Mouse (Mus musculus) midbrain, embryonic 14.5 days (tissue): ENCODE results near the gene Msh2. TPM values are rescaled to one million over a fixed set of nuclear protein-coding genes. Genes with fewer than 3 reads are reported as not detected.
"Not testable (repeated sequence)": the region's sequence is repeated elsewhere in the genome, so short reads cannot be mapped to it uniquely, and the experiment has no call there.

Experiments
- ATAC-seq: fragments of 200-750 bp; cut with Nextera tagmentation; 2 replicates; pipeline ENCODE4 v1.8.0; 2017; ENCODE audit warnings: moderate number of reproducible peaks, moderate library complexity; ENCODE audit not compliant: low FRiP score, low TSS enrichment
- DNase-seq: peaks from one replicate; pipeline ENCODE4 v3.0.0-alpha.2; 2015
- H3K27ac ChIP-seq: fragments of 300-500 bp; sonication (generic); replicated peaks from 2 replicates; pipeline ENCODE4 v1.5.1; 2014; ENCODE audit warnings: mild to moderate bottlenecking, low read depth, low read length, moderate library complexity
- H3K27me3 ChIP-seq: fragments of 300-500 bp; sonication (generic); 2 replicates; pipeline ENCODE4 v1.6.1; 2014; ENCODE audit warnings: low read length, control low read depth, mixed read lengths; ENCODE audit not compliant: control insufficient read depth, insufficient read depth
- H3K36me3 ChIP-seq: fragments of 300-500 bp; sonication (generic); 2 replicates; pipeline ENCODE4 v1.6.1; 2014; ENCODE audit warnings: low read length, control low read depth; ENCODE audit not compliant: control insufficient read depth, insufficient read depth
- H3K4me1 ChIP-seq: fragments of 300-500 bp; sonication (generic); 2 replicates; pipeline ENCODE4 v1.6.1; 2014; ENCODE audit warnings: mild to moderate bottlenecking, antibody characterized with exemption, low read length, control low read depth; ENCODE audit not compliant: control insufficient read depth, insufficient read depth
- H3K4me2 ChIP-seq: fragments of 300-500 bp; sonication (generic); 2 replicates; pipeline ENCODE4 v1.6.1; 2014; ENCODE audit warnings: mild to moderate bottlenecking, low read length, moderate library complexity
- H3K4me3 ChIP-seq: fragments of 300-500 bp; sonication (generic); replicated peaks from 2 replicates; pipeline ENCODE4 v1.5.1; 2014; ENCODE audit warnings: low read depth, low read length
- H3K9ac ChIP-seq: fragments of 300-500 bp; sonication (generic); replicated peaks from 2 replicates; pipeline ENCODE4 v1.6.1; 2014; ENCODE audit warnings: mild to moderate bottlenecking, low read length, moderate library complexity
- H3K9me3 ChIP-seq: fragments of 300-500 bp; sonication (generic); 2 replicates; pipeline ENCODE4 v1.6.1; 2016; ENCODE audit warnings: low read length, control low read depth, mixed read lengths; ENCODE audit not compliant: control insufficient read depth
- WGBS: fragments of 180-500 bp; shearing (Covaris S2); extraction: QIAGEN DNeasy Blood & Tissue Kit; methylation state at CpG from one replicate; pipeline ENCODE4 v1.1.7; 2014; 5-methylcytosine and 5-hydroxymethylcytosine counted together
- polyA plus RNA-seq: library from polyadenylated mRNA; unstranded; fragments of >200 nt; fragmentation: Nextera tagmentation; extraction: Ambion mirVana; gene quantifications from 2 replicates; pipeline ENCODE4 v1.2.1, GENCODE M21; 2014

The Msh2 gene
- polyA plus RNA-seq, 1 experiment from 2014 or later, result 54.4 TPM

DNA sequence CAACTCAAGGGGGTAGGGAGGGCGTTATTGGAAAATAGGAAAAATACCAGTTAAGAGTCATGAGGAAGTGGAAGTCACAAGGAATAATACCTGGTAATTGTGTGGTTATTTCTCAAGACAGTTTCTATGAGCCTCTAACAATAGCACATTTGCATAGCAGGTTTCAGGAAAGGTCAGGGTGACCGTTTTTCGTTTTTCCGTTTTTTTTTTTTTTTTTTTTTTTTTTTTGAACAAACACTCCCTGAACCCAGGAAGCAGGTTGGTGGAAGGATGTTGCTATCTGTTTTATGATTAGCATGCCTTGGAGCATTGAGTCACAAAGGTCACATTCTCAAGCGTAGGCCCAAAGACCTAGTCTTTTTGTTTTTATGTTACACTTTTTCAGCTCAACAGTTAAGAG lies 16.5 kb upstream of the Msh2 start:
- H3K9ac ChIP-seq, H3K9me3 ChIP-seq, ATAC-seq, H3K4me1 ChIP-seq, H3K4me3 ChIP-seq, DNase-seq, H3K27me3 ChIP-seq, H3K27ac ChIP-seq, H3K4me2 ChIP-seq, H3K36me3 ChIP-seq: not testable (repeated sequence)
- WGBS, result 94% methylated on average over 5 of the region's 5 CpGs

DNA sequence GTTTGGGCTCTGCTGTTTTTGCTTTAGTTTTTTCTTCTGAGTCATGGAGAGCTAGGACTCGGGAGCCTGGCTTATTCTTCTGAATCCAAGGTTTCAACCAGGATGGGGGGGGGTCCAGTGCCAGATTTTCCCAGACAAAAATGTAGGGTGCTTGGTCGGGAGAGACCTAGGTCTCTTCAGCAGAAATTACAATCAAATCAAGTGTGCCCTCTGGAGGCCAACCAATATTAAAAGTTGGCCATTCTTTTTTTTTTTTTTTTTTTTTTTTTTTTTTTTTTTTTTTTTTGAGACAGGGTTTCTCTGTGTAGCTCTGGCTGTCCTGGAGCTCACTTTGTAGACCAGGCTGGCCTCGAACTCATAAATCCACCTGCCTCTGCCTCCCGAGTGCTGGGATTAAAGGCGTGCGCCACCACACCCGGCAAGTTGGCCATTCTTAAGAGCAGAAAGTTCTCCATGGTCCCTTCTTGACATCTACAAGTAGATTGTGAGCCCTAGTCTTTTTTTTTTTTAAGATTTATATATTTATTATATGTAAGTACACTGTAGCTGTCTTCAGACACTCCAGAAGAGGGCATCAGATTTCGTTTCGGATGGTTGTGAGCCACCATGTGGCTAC lies 10.1 kb upstream of the Msh2 start:
- DNase-seq, H3K9ac ChIP-seq, H3K9me3 ChIP-seq, H3K4me2 ChIP-seq, H3K4me1 ChIP-seq, H3K27ac ChIP-seq, H3K27me3 ChIP-seq, H3K36me3 ChIP-seq, H3K4me3 ChIP-seq, ATAC-seq: not testable (repeated sequence)
- WGBS, result 87% methylated on average over 9 of the region's 9 CpGs

DNA sequence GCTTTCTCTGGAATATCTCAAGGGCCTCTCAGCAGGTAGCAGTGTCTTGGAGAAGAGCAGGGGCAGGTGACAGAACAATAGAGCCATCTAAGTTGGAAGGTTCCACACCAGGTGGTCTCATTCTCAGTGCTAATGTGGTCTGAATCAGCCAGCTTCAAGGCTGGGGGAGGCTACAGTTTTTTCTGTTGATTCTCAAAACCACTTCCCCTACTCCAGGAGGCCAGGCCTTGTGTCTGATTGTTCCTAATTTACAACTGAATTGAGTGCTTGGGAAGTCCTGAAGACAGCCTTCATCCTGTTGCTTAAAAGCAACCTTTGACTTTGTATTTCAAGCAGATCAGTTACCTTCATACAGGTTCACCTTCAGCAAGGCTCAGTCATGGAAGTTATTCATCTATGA lies 7.9 kb upstream of the Msh2 start:
- Histone ChIP-seq H3K4me1 (no peaks in the 10 kb centered on the region), H3K4me2 (no peak overlapping the region), H3K9ac (no peak overlapping the region), H3K9me3 (no peaks in the 10 kb centered on the region), H3K27ac (no peak overlapping the region), H3K36me3 (no peaks in the 10 kb centered on the region), H3K4me3 (no peak overlapping the region), H3K27me3 (no peaks in the 10 kb centered on the region)
- no peak for DNase-seq
- no peak for ATAC-seq

DNA sequence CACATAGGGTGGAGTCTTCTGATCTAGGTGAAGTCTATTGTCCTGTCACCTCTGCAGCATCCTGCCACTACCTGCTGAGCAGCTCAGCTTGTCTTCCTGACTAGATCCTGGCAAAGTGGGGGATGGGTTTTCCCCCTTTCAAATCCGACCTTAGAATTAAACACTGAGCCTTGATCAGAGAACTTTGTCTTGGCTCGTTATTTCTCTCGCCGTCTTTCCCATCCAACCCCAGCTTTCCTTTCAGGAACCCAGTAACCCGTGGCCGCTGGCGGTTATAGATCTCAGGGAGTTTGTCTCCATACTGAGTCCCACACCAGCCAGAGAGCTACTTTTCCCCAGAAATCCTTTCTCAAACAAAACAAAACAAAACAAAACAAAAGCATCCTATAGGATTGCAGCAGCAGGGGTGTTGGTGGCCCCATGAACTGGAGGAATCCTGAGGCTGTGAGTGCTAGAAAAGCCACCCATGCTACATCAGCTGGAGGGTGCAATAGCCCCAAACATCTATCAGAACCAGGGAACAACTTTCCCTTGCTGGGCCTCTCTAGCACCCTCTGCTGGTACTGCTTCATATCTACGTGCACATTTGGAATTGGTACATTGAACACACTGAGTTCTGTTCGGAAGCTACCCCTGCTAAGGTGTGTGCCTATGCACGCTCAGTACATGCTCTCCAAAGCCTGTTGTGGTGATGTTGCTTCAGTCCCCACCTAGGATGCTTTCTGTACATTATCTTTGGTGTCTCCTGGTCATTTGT lies 6.9 kb upstream of the Msh2 start:
- WGBS, result 81% methylated on average over 10 of the region's 10 CpGs
- DNase-seq (peak; percentile 79), ATAC-seq (no peak)
- H3K4me3 ChIP-seq, result no peak overlapping the region
- no peaks in the 10 kb centered on the region for H3K9me3 ChIP-seq
- H3K27ac ChIP-seq, result no peak overlapping the region
- H3K9ac ChIP-seq, result no peak overlapping the region
- H3K4me1 ChIP-seq, result no peaks in the 10 kb centered on the region
- H3K4me2 ChIP-seq, result no peak overlapping the region
- H3K36me3 ChIP-seq, result no peaks in the 10 kb centered on the region
- no peaks in the 10 kb centered on the region for H3K27me3 ChIP-seq

DNA sequence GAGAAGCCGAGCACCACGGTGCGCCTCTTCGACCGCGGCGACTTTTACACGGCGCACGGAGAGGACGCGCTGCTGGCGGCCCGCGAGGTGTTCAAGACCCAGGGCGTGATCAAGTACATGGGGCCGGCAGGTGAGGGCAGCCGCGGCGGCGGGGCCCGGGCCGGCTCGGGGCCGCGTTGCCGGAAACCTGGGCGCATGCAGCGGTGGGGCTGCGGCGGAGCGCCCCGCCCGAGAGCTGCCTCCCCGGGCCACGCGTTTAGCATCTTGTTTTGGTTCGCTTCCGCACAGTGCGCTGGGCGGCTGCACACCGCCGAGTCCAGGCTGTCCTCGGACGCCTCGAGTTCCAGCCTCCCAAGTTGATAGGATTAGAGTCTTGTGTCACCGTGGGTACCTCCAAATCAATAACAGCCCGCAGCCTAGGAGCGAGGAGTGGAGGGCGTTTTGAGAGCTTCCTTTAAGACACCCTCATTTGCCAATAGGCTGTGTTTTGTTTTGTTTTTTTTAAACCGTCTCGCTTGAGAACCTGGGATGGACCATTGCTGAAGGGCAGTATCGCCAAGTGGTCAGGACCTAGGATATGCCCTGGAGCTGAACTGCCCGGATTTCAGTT lies 652 bp downstream of the Msh2 start:
- peak overlapping the region; percentile 92 for H3K4me3 ChIP-seq
- ATAC-seq (peak; percentile 64), DNase-seq (peak; percentile 58)
- H3K27ac ChIP-seq, result peak overlapping the region; percentile 90
- H3K9me3 ChIP-seq, result no peaks in the 10 kb centered on the region
- no peaks in the 10 kb centered on the region for H3K36me3 ChIP-seq
- WGBS, result under 1% methylated on average over 54 of the region's 54 CpGs
- peaks cover 23% of the 10 kb centered on the region for H3K4me1 ChIP-seq
- no peaks in the 10 kb centered on the region for H3K27me3 ChIP-seq
- H3K4me2 ChIP-seq, result peak overlapping the region; percentile 82
- H3K9ac ChIP-seq, result peak overlapping the region; percentile 80

DNA sequence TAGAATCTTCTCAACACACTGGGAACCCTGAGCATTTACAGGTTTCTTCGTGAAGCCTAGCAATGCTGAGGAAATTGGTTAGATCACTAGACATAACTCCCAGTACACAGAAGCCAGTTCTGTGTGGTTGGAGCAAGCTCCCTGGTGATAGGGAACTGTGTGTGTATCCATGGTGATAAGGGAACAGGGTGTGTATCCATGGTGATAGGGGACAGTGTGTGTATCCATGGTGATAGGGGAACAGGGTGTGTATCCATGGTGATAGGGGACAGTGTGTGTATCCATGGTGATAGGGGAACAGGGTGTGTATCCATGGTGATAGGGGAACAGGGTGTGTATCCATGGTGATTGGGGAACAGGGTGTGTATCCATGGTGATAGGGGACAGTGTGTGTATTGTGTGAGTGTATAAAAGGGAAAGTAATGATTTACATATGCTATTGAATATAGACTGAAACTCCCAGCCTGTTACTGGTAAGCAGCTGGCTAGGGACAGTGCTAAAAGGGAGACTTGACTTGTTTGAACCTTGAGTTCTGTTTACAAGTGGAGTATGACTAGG lies 4.9 kb downstream of the Msh2 start:
- not testable (repeated sequence) for H3K9me3 ChIP-seq, H3K27ac ChIP-seq, H3K4me2 ChIP-seq, ATAC-seq, H3K4me3 ChIP-seq, H3K9ac ChIP-seq, H3K27me3 ChIP-seq
- Histone ChIP-seq H3K4me1 (peaks cover 20% of the 10 kb centered on the region), H3K36me3 (peaks cover 25% of the 10 kb centered on the region)
- 93% methylated on average over 1 of the region's 1 CpGs for WGBS
- DNase-seq, result peak; percentile 31

DNA sequence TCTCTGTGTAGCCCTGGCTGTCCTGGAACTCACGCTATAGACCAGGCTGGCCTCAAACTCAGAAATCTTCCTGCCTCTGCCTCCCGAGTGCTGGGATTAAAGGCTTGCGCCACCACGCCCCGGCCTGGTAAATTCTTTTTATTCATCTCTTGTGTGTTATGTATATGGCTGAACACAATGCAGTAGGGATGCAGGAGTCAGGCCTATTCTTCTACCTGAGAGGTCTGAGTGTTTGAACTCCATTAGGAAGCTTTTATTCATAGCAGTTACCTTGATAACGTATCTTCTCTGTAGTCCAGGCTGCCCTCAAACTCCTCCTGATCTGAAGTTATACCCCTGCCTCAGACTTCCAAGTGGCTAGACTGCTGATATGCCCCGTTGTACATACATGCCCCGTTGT lies 5.5 kb downstream of the Msh2 start:
- 97% methylated on average over 8 of the region's 8 CpGs for WGBS
- peaks cover 32% of the 10 kb centered on the region for H3K36me3 ChIP-seq
- H3K27ac ChIP-seq, result no peak overlapping the region
- no peak for DNase-seq
- no peak for ATAC-seq
- H3K9me3 ChIP-seq, result no peaks in the 10 kb centered on the region
- H3K27me3 ChIP-seq, result no peaks in the 10 kb centered on the region
- H3K4me3 ChIP-seq, result no peak overlapping the region
- no peak overlapping the region for H3K9ac ChIP-seq
- no peak overlapping the region for H3K4me2 ChIP-seq
- H3K4me1 ChIP-seq, result peaks cover 19% of the 10 kb centered on the region

DNA sequence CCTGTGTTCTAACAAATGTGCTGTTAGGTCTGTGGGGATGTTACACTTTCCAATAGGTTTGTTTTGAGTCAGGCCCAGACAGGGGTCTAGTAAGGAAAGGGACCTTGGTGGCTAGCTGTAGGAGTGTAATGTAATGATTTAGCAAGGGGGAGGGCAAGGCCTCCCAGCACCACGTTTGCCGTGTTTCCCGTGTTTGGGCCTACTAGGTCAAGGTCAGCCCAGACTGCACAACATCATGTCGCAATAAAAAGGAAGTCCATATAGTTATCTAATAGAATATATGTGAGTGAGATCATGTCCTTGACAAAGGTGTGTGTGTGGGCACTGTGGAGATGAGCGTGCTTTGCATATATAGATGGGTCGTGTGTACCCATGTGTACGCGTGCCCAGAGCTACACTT lies 17.1 kb downstream of the Msh2 start:
- 97% methylated on average over 8 of the region's 8 CpGs for WGBS
- H3K9ac ChIP-seq, result no peak overlapping the region
- H3K27ac ChIP-seq, result no peak overlapping the region
- H3K27me3 ChIP-seq, result no peaks in the 10 kb centered on the region
- no peaks in the 10 kb centered on the region for H3K4me1 ChIP-seq
- H3K9me3 ChIP-seq, result no peaks in the 10 kb centered on the region
- ATAC-seq, result no peak
- no peak overlapping the region for H3K4me3 ChIP-seq
- H3K4me2 ChIP-seq, result no peak overlapping the region
- peaks cover 67% of the 10 kb centered on the region for H3K36me3 ChIP-seq
- DNase-seq, result no peak
